Mouse (Mus musculus) gonadal fat pad, adult 2 months (tissue): ENCODE measurements around the gene Kank2. TPM values are rescaled to one million over a fixed set of nuclear protein-coding genes. Genes with fewer than 3 reads are reported as not detected.

ENCODE experiments used
- DNase-seq: peaks from one replicate; pipeline ENCODE4 v3.0.0-alpha.2; 2012; ENCODE audit warnings: low read depth
- polyA plus RNA-seq: library from polyadenylated mRNA; depleted of rRNA; stranded (reverse); fragments of >200 nt; gene quantifications from 2 replicates; pipeline ENCODE4 v1.2.3, GENCODE M21; 2012; rRNA removed

Kank2 gene
- polyA plus RNA-seq, 1 experiment: 33.5 TPM

DNA sequence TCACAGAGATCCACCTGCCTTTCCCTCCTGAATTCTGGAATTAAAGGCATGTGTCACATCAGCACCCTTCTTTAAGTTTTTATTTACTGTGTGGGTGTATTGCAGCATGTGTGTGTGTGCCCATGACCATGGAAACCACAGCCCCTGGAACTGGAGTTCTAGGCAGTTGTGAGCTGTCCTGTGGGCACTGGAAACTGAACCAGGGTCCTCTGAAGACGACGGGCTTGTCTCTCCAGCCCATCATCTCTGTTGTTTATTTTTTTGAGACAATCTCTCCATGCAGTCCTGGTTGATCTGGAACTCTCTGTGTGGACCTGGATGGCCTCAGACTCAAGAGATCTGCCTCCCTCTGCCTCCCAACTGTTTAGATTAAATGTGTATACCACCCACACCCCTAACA, 81.5 kb downstream of the Kank2 start:
- no peak for DNase-seq

Other genes starting within 250 kb of the Kank2 start
- 28.3 and 35.8 TPM in 2 replicates for gene Timm29, start 206.0 kb downstream of the Kank2 start, polyA plus RNA-seq
- gene Yipf2, start 205.9 kb downstream of the Kank2 start, polyA plus RNA-seq: 95.2 and 112 TPM in 2 replicates
- 38.3 and 46.2 TPM in 2 replicates for gene Smarca4, start 182.6 kb downstream of the Kank2 start, polyA plus RNA-seq
- gene Ldlr, start 75.3 kb downstream of the Kank2 start, polyA plus RNA-seq: 42.1 and 42.8 TPM in 2 replicates
- 1.6 and 2.7 TPM in 2 replicates for gene Spc24, start 38.4 kb downstream of the Kank2 start, polyA plus RNA-seq
- gene Angptl8, start 36.8 kb upstream of the Kank2 start, polyA plus RNA-seq: 7.7 and 46.6 TPM in 2 replicates
- gene Dock6, start 53.9 kb upstream of the Kank2 start, polyA plus RNA-seq: 76.2 and 76.8 TPM in 2 replicates
- 99.0 and 149 TPM in 2 replicates for gene Rab3d, start 119.4 kb upstream of the Kank2 start, polyA plus RNA-seq
- gene Ccdc159, start 128.7 kb upstream of the Kank2 start, polyA plus RNA-seq: 7.8 and 8.3 TPM in 2 replicates
- 174 and 269 TPM in 2 replicates for gene Tmem205, start 128.8 kb upstream of the Kank2 start, polyA plus RNA-seq
- 9.2 and 9.8 TPM in 2 replicates for gene Plppr2, start 138.3 kb upstream of the Kank2 start, polyA plus RNA-seq
- 6.9 and 10.4 TPM in 2 replicates for gene Swsap1, start 157.0 kb upstream of the Kank2 start, polyA plus RNA-seq
- gene Epor, start 164.8 kb upstream of the Kank2 start, polyA plus RNA-seq: 5.7 and 6.4 TPM in 2 replicates
- 30.4 and 37.1 TPM in 2 replicates for gene Rgl3, start 190.7 kb upstream of the Kank2 start, polyA plus RNA-seq
- gene Ccdc151, start 203.9 kb upstream of the Kank2 start, polyA plus RNA-seq: 0.66 and 1.2 TPM in 2 replicates
- gene Prkcsh, start 204.1 kb upstream of the Kank2 start, polyA plus RNA-seq: 72.1 and 108 TPM in 2 replicates